Mouse (Mus musculus) liver, embryonic 14.5 days (tissue): Measurements from ENCODE around the gene Elac2.

Source experiments
- CTCF ChIP-seq: IDR thresholded peaks from 2 replicates; pipeline ENCODE4 v1.5.1; 2016; ENCODE audit warnings: antibody characterized with exemption, low read depth, control low read depth
- EP300 ChIP-seq: IDR thresholded peaks from 2 replicates; pipeline ENCODE4 v1.6.1; 2016; ENCODE audit warnings: antibody characterized with exemption, low read depth

- TF ChIP-seq CTCF: no peak
- no peak for TF ChIP-seq EP300
Measured at GRCm38 (mm10) chr11:64979489-64979845, 629 bp downstream of the Elac2 start.
